Mouse (Mus musculus): ENCODE data around the gene Fam213b. TPM values are rescaled to one million over a fixed set of nuclear protein-coding genes. Genes with fewer than 3 reads are reported as not detected.

Fam213b gene
- total RNA-seq, 1 experiment from 2014 or later = 172 TPM

GRCm38 (mm10) chr4:154877864-154878548 lies 20.9 kb downstream of the Fam213b start:
- DNase-seq = peak; percentile 95

GRCm38 (mm10) chr4:154873186-154873585 lies 25.7 kb downstream of the Fam213b start:
- no peak for DNase-seq

- no peak for DNase-seq
Observed at GRCm38 (mm10) chr4:154871757-154872251, 27.1 kb downstream of the Fam213b start.

- no peak for DNase-seq
Observed at GRCm38 (mm10) chr4:154870721-154871120, 28.2 kb downstream of the Fam213b start.

- DNase-seq = no peak
Observed at GRCm38 (mm10) chr4:154869440-154869839, 29.5 kb downstream of the Fam213b start, which contains the start of gene Mmel1. TSS of gene Mmel1 (plus strand) at chr4:154869585.

GRCm38 (mm10) chr4:154867257-154867656 lies 31.7 kb downstream of the Fam213b start:
- no peak for DNase-seq

GRCm38 (mm10) chr4:154866391-154866790 lies 32.5 kb downstream of the Fam213b start:
- DNase-seq = no peak

- DNase-seq = no peak
Observed at GRCm38 (mm10) chr4:154864961-154865760, 33.8 kb downstream of the Fam213b start.

- DNase-seq = peak; percentile 94
Observed at GRCm38 (mm10) chr4:154864271-154864771, 34.6 kb downstream of the Fam213b start.

GRCm38 (mm10) chr4:154863436-154863935 lies 35.4 kb downstream of the Fam213b start:
- DNase-seq = no peak

- DNase-seq = no peak
Observed at GRCm38 (mm10) chr4:154861967-154862366, 37.0 kb downstream of the Fam213b start.

GRCm38 (mm10) chr4:154858601-154859000 lies 40.3 kb downstream of the Fam213b start:
- no peak for DNase-seq

- no peak for DNase-seq
Observed at GRCm38 (mm10) chr4:154857366-154858240, 41.3 kb downstream of the Fam213b start.

- DNase-seq = no peak
Observed at GRCm38 (mm10) chr4:154856882-154857281, 42.1 kb downstream of the Fam213b start.

GRCm38 (mm10) chr4:154856480-154856837 lies 42.5 kb downstream of the Fam213b start:
- DNase-seq = no peak

GRCm38 (mm10) chr4:154855721-154856479 lies 43.0 kb downstream of the Fam213b start:
- peak; percentile 78 for DNase-seq

- DNase-seq = no peak
Observed at GRCm38 (mm10) chr4:154854676-154855345, 44.1 kb downstream of the Fam213b start.

GRCm38 (mm10) chr4:154853881-154854280 lies 45.1 kb downstream of the Fam213b start:
- DNase-seq = no peak

- DNase-seq = no peak
Observed at GRCm38 (mm10) chr4:154852696-154853095, 46.2 kb downstream of the Fam213b start.

All from adrenal gland, postnatal 25 days (tissue).